Mouse (Mus musculus) heart, postnatal 14 days (tissue): Measurements from ENCODE around the gene Gltp. TPM values are rescaled to one million over a fixed set of nuclear protein-coding genes. Genes with fewer than 3 reads are reported as not detected.

Experiments
- DNase-seq, 2 experiments: peaks; one replicate each; pipeline ENCODE4 v3.0.0; 2021 to 2022
- intact Hi-C: fragments of 180-260 bp; cut with DNase I; formaldehyde crosslinking; loops from one replicate; pipeline ENCODE4 v1.15.1; 2025
- long read RNA-seq, 2 experiments: library from polyadenylated mRNA; stranded (forward); transcript quantifications; one replicate each; pipeline ENCODE4 v2.0.0; 2021
- total RNA-seq, 2 experiments: library from RNA; stranded (reverse); gene quantifications; 2 replicates each; pipeline ENCODE4 v1.2.3; 2021

The Gltp gene
- total RNA-seq = 10 to 100 TPM; 17.1 to 18.8 TPM
- long read RNA-seq, experiment 1, transcript Gltp-201 (5 exons, 1,762 nt) = major isoform, 65 of 69 reads
- long read RNA-seq, experiment 1, partial matches to known transcripts = 1 of 69 reads
- long read RNA-seq, experiment 1, other reads (novel, unspliced or antisense) = 3 of 69 reads
- long read RNA-seq, experiment 2, transcript Gltp-201 (5 exons, 1,762 nt) = major isoform, 53 of 53 reads
- long read RNA-seq, experiment 2, partial matches to known transcripts = 0 of 53 reads
- long read RNA-seq, experiment 2, other reads (novel, unspliced or antisense) = 0 of 53 reads

DNA sequence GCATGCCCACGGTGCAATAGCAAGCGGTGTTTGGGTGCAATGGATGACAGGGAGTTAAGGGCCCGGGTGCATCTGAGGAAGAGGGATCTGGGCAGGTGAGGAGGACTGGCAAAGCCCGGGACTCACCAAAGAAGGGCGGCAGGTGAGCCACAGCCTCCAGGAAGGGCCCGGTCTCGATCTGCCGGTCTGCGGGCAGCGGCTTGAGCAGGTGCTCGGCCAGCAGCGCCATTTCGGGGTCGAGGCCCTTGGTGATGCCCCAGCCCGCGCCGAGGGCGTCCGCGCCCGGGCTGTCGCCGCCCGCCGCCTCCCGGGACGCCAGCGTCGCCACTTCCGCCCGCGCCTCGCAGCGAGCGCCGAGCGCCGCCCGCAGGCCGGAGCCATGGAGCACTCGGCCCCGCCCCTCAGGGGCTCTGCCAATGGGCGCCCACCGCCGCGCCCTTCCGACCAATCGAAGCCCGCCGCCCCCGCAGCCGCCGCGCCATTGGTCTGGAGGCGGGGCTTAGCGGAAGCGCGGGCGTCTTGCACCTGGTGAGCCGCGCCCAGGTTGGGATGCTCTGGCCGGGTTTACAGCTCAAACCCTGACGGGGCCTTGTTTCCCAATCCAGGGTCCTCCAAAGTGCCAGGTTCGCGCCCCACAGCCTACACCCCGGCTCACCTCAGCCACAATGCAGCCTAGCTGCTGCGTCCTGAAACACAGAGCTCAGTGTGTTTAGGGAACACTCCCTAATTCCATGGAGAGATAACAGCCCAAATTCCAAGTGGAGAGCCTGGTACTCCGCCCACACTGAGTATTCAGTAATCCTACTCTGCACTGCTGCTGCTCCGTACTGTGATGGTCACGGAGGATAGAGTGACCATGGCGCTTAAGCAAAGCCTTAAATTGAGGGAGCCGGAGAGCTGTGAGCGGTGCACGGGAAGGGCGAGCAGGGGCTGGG lies at the start of gene Gltp:
Gltp (minus strand) TSS at position 352 of the 935 bp plus-strand sequence.
- peak; percentile 95 to 97 for DNase-seq
- intact Hi-C loops = loop anchor here (2.0 kb wide), 1 partner anchor 22 kb away; no protein-coding TSS in a partner anchor

GRCm38 (mm10) chr5:114738707-114739241 lies 48.0 kb upstream of the Gltp start:
- intact Hi-C loops = loop anchor here (5.0 kb wide), 1 partner anchor 34 kb away; the partner anchor contains the start of gene Ankrd13a
- DNase-seq = peak; percentile 63 to 72

GRCm38 (mm10) chr5:114737090-114737887 lies 46.5 kb upstream of the Gltp start:
- DNase-seq = peak in 1 of 2 experiments; percentile 34
- intact Hi-C loops = loop anchor here (5.0 kb wide), 1 partner anchor 35 kb away; the partner anchor contains the start of gene Ankrd13a

DNA sequence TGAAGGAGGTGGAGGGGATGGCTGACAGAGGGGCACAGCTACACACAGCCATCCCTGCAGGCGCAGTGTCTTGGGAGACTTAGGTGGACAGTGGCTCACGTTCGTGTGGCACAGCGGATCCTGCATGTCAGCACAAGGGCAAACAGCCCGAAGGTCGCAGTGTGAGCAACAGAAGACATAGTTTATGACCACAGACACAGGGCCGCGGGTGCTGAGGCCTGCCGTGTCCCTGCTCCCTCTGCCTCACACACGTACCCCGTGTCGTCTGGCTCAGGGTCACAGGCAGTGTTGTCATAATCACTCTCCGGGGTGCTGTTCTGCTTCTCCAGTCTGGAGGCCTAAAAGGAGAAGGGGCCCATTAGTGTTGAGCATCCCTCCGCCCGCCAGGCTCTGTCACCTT lies 42.8 kb upstream of the Gltp start:
- intact Hi-C loops = no loop called here
- no peak for DNase-seq

DNA sequence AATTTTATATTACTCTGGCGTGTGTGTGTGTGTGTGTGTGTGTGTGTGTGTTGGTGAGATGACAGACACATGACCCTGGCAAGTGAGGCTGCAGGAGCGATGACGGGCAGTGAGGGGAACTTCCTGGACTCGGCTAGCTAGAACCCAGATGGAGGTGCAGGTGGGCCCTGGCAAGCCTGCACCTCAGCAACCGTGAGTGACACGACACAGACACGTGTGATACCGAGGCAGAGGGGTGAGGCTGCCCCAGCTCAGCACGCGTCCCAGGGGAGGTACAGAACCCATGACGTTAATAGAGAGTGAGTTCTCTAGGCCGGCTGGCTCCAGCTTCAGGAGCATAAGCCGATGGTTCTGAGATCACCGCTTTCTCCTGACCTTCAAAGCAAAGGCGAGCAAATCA lies 41.2 kb upstream of the Gltp start:
- intact Hi-C loops = no loop called here
- no peak for DNase-seq

GRCm38 (mm10) chr5:114731498-114731897 lies 40.7 kb upstream of the Gltp start:
- intact Hi-C loops = no loop called here
- no peak for DNase-seq

DNA sequence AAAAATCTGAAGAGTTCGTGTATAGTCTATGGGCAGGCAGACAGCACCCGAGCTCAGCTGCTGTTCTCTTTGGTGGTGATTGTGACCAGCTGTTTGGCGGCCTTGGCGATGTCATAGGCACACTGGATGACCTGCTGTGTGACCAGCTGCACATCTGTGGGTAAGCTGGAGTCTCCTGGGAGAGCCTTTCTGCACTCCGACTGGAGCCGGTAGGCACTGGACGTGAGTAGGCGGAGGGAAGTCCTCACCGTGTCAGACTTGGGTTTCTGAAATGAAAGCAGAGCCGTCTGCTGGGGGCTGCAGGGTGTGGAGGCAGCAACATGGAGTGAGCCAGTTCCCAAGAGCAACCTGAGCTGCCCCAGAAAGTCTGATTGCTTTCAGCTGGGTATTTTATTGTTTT lies 39.3 kb upstream of the Gltp start:
- intact Hi-C loops = no loop called here
- peak in 1 of 2 experiments; percentile 45 for DNase-seq

DNA sequence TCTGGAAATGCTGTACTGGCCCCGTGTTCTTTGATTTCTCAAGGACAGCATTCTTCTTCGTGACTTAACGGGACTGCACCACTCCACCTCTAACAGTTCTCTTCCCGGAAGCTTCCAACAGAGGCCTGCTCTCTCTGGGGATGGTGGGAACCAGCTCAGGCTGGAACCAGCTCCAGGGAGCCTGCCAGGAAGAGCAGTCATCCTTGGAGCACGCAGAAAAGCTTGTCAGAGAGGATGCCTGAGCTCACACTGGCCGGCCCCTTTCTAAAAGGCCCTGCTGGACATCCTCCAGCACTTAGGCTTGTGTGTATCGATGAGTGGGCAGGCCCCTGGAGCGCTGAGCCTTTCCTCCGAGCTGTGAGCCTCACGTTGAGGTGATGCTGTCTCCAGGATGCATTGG lies 37.4 kb upstream of the Gltp start:
- intact Hi-C loops = no loop called here
- peak; percentile 37 to 64 for DNase-seq

GRCm38 (mm10) chr5:114722846-114723245 lies 32.1 kb upstream of the Gltp start:
- no peak for DNase-seq

DNA sequence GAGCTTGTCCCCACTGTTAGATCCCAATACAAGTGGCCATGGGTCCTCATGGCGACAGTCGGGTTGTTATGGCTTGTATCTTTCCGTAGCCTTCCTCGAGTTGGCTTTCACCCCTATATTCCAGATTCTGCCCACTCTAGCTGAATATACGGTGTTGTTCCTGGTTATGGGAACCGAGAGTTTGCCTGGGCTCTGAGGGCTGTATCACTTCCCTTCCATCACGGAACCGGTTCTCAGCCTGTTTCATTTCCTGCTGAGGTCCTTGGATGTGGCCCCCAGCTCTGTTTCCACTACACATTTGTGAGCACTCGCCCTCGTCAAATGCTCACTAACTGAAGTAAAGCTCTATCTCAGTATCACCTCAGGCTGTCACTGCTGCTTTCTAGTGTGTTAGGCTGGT lies 31.2 kb upstream of the Gltp start:
- no peak for DNase-seq
- intact Hi-C loops = no loop called here

More at GRCm38 (mm10) chr5:114722846-114723245, 32.1 kb upstream of the Gltp start:
- intact Hi-C loops = no loop called here

DNA sequence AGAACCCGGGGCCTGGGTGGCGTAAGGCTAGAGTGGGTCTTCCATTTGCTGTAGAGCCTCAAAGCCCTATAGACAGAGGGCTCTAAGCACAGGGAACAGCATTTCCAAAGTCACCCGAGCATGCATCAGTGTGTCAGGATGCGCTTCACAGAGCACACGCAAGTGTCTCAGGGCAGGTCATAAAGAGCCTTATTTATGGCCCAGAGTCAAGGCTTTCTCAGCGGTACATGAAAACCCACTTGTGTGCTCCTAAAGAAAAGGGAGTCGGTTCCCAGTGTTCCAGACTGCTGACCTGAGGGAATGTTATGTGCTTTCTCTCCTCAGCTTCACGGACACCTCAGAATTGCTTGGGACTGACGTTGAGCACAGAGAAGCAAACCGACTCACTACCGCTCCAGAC lies 30.0 kb upstream of the Gltp start:
- DNase-seq = no peak
- intact Hi-C loops = no loop called here

- intact Hi-C loops = no loop called here
- no peak for DNase-seq
Observed at GRCm38 (mm10) chr5:114719928-114720270, 29.1 kb upstream of the Gltp start.

DNA sequence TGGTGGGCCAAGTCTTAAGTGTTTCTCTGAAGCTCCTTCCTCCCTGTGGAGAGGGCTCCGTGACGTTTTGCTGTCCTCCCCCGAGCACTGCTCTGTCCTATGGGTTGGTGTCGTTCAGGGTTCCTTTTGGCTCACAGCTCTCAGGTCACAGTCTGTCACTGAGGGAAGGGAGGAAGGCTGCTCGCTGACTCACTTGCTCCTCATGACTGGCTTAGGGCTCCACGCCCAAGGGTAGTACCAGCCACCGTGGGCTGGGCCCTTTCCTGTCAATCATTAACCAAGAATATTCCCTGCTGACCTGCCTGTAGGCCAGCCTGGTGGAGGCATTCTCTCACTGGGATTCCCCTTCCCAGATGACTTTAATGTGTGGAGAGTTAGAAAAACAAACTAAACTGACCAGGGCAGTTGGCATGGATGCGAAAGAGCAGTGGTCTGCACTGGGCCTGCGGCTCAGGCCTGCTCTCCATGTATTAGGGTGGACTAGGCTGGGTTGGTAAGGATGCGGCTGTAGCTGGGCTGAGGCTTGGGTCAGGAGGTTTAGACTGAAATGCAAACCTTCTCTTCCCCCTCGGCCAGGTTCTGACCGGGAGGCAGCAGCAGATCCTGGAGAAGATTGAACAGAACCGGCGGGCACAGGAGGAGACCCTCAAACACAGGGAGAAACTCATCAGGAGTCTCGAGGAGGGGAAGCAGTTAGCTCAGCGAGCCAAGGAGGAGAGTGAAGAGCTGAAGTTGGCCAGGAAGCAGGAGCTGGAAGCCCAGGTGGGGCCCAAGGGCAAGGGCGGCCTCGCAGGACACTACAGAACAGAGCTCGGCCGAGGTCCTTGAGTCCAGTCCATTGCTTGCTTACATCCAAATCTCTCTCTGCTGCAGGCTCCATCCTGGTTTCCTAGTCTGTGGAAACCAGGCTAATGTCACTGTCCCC lies 28.5 kb upstream of the Gltp start:
- intact Hi-C loops = no loop called here
- no peak for DNase-seq

- no peak for DNase-seq
- intact Hi-C loops = no loop called here
Observed at GRCm38 (mm10) chr5:114718483-114718882, 27.7 kb upstream of the Gltp start.

DNA sequence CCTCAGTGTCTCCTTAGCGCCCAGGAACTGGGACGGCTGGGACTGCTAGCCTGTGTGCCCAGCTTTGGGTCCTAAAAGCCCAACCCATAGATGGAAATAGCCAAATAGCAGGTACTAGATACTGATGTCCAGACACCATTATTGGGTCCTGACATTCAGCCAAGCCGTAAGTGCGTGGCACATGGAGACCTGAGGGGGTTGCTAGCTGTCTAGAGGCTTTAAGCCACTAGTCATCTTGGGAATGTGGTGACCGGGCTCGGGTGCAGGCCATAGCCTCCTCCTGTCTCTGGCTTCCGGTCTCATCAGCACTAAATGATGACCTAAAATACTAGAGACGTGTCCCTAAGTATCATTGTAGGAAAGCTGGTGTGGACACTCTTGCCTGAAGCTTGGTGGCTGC lies 27.2 kb upstream of the Gltp start:
- intact Hi-C loops = no loop called here
- DNase-seq = no peak

GRCm38 (mm10) chr5:114717292-114717691 lies 26.5 kb upstream of the Gltp start:
- no peak for DNase-seq
- intact Hi-C loops = no loop called here

- intact Hi-C loops = no loop called here
- no peak for DNase-seq
Observed at GRCm38 (mm10) chr5:114714551-114714950, 23.8 kb upstream of the Gltp start.

GRCm38 (mm10) chr5:114709357-114709756 lies 18.6 kb upstream of the Gltp start:
- DNase-seq = no peak
- intact Hi-C loops = loop anchor here (5.0 kb wide), 2 partner anchors 93 to 193 kb away; no protein-coding TSS in a partner anchor

DNA sequence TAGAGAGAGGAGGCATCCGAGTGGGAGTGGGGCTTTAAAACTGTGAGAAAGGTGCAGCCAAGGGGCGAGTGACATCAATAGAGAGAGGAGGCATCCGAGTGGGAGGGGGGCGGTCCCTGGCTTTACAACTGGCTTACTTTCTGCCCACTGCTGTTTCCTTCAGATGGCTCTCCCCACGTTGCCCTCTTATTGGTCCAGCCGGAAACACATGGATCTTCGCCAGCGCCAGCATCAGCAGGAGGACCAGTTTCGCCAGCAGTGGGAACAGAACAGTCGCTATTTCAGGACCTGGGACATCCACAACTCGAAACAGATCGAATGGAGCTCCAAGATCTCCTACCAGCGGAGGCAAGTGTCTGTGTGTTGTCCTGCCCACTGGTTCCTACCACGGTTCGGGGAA lies 17.7 kb upstream of the Gltp start:
- no peak for DNase-seq
- intact Hi-C loops = loop anchor here (5.0 kb wide), 2 partner anchors 94 to 194 kb away; no protein-coding TSS in a partner anchor
